Mouse (Mus musculus) ES-Bruce4 (cell line): ENCODE measurements at regions not wholly inside any gene's neighbourhood (a gene's known extent, or its start where the extent isn't known, plus 50 kb on each side); places are given as distances from the start of the nearest gene placed in this dataset.

Experiments
- CTCF ChIP-seq: IDR thresholded peaks from one replicate; pipeline ENCODE4 v1.8.1; 2011; ENCODE audit warnings: low read depth, low read length
- EP300 ChIP-seq: IDR thresholded peaks from 2 replicates; pipeline ENCODE4 v1.6.1; 2011; ENCODE audit warnings: low read depth, low read length; ENCODE audit not compliant: insufficient read depth
- POLR2A ChIP-seq: IDR thresholded peaks from one replicate; pipeline ENCODE4 v1.8.1; 2011; ENCODE audit warnings: low read length; ENCODE audit not compliant: insufficient read depth

GRCm38 (mm10) chr6:93045524-93045923 is 102.2 kb upstream of the Adamts9 start:
- TF ChIP-seq CTCF (no peak), POLR2A (no peak), EP300 (no peak)
